Comparison of ENCODE assay signal across 9 mouse cellular contexts in genomic region chr10:61121732-61122131, GRCm38 (mm10). TPM values are rescaled to one million over a fixed set of nuclear protein-coding genes. Genes with fewer than 3 reads are reported as not detected.
"Had no signal": no experiment of that assay in that cellular context is flagged by ENCODE, and none has a peak within 500 bp of the region (broad histone marks: within the 10 kb centered on the region; RNA-seq: fewer than 3 reads in every experiment).

No protein-coding gene starts in this region.

RNA-seq across cellular contexts. Expression of gene Tbata, which starts 50.0 kb away (rescaled TPM):
- total RNA-seq: megakaryocyte-erythroid progenitor cell, adult 5-6 weeks had no signal
- polyA plus RNA-seq: intestine, embryonic 15.5 days; kidney, embryonic 14.5 days; limb, embryonic 10.5 days; limb, embryonic 13.5 days; midbrain, embryonic 11.5 days; midbrain, embryonic 14.5 days; neural tube, embryonic 15.5 days; stomach, embryonic 16.5 days had no signal
